Mouse (Mus musculus) cerebellum, adult 2 months (tissue): ENCODE measurements around the gene Fam19a2.

Experiments used
- CTCF ChIP-seq: fragments of 200-500 bp; IDR thresholded peaks from 2 replicates; pipeline ENCODE4 v1.5.1; 2011; ENCODE audit warnings: low read depth, mild to moderate bottlenecking, control low read depth, low read length, moderate library complexity, borderline replicate concordance; ENCODE audit not compliant: insufficient read depth
- POLR2A ChIP-seq: fragments of 200-500 bp; IDR thresholded peaks from 2 replicates; pipeline ENCODE4 v1.6.1; 2011; ENCODE audit warnings: low read length, control low read depth, borderline replicate concordance; ENCODE audit not compliant: insufficient read depth

DNA sequence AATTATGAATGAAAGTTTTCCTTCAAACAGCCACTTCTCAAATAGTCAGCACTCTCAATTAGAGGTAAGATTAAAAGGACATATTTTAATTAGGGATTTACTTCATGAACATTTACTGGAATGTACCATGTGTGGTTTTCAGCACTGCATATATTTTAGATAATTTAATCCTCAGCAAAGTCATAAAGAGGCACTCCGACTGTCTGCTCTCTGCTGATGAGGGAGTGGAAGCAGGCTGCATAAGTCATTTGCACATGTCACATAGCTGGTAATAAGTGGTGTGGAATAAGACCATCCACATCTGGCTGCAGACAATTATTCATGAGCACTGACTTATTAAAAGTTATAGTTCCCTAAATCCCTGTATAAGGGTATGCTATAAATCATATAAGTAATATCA, 484.5 kb downstream of the Fam19a2 start:
- TF ChIP-seq CTCF: no peak
- TF ChIP-seq POLR2A: no peak
